In genomic region chr7:45539095-45539494, GRCm38 (mm10) we compare ENCODE assay signal across 22 mouse cellular contexts. TPM values are rescaled to one million over a fixed set of nuclear protein-coding genes. Genes with fewer than 3 reads are reported as not detected.
DNase-seq lines count a peak whose midpoint lies in the region; ATAC-seq and TF ChIP-seq lines count a peak whose summit lies in the region.
"Had no signal": no experiment of that assay in that cellular context is flagged by ENCODE, and none has a peak within 500 bp of the region (broad histone marks: within the 10 kb centered on the region; RNA-seq: fewer than 3 reads in every experiment).

No protein-coding gene starts in this region.

- no peak overlapping the region for H3K4me2 ChIP-seq in hindbrain, embryonic 12.5 days (replicated peaks)
- H3K4me2 ChIP-seq in hindbrain, postnatal 0 days (ENCODE audit: low read depth, low read length), result no peak overlapping the region
- H3K4me2 ChIP-seq in liver, embryonic 13.5 days, result no peak overlapping the region
- H3K4me2 ChIP-seq in liver, postnatal 0 days (ENCODE audit: low read depth, low read length), result no peak overlapping the region
- H3K4me2 ChIP-seq in embryonic facial prominence, embryonic 13.5 days, result peak overlapping the region; percentile 82; the same call in 1 of the 2 replicates
- H3K4me2 ChIP-seq in limb, embryonic 15.5 days, result no peak overlapping the region

- H3K4me1 ChIP-seq in hindbrain, embryonic 12.5 days, result peaks cover 4% of the 10 kb centered on the region
- H3K4me1 ChIP-seq in hindbrain, postnatal 0 days (ENCODE audit: insufficient read depth, low read length), result peaks cover 5% of the 10 kb centered on the region; the same call in 1 of the 2 replicates
- H3K4me1 ChIP-seq in liver, embryonic 13.5 days (replicated peaks), result peaks cover 7% of the 10 kb centered on the region
- peaks cover 15% of the 10 kb centered on the region; the same call in 1 of the 2 replicates for H3K4me1 ChIP-seq in liver, postnatal 0 days (ENCODE audit: insufficient read depth)
- peaks cover 8% of the 10 kb centered on the region for H3K4me1 ChIP-seq in embryonic facial prominence, embryonic 13.5 days
- H3K4me1 ChIP-seq in limb, embryonic 15.5 days, result peaks cover 11% of the 10 kb centered on the region; the same call in 1 of the 2 replicates

- ATAC-seq in hindbrain, embryonic 12.5 days (ENCODE audit: low FRiP score), result peak; percentile 1; the same call in 1 of the 2 replicates
- ATAC-seq in hindbrain, postnatal 0 days, result no peak
- ATAC-seq in liver, embryonic 13.5 days (ENCODE audit: low read depth), result peak; percentile 14; the same call in 1 of the 2 replicates
- ATAC-seq in liver, postnatal 0 days, result no peak
- no peak for ATAC-seq in embryonic facial prominence, embryonic 13.5 days (ENCODE audit: insufficient number of reproducible peaks, insufficient read depth, low FRiP score, low TSS enrichment, low read depth)
- ATAC-seq in limb, embryonic 15.5 days (ENCODE audit: insufficient number of reproducible peaks, low FRiP score, low TSS enrichment, low read depth), result no peak

- no peaks in the 10 kb centered on the region for H3K36me3 ChIP-seq in hindbrain, embryonic 12.5 days
- no peaks in the 10 kb centered on the region for H3K36me3 ChIP-seq in hindbrain, postnatal 0 days (ENCODE audit: insufficient read depth, low read length)
- H3K36me3 ChIP-seq in liver, embryonic 13.5 days, result no peaks in the 10 kb centered on the region
- no peaks in the 10 kb centered on the region for H3K36me3 ChIP-seq in liver, postnatal 0 days (replicated peaks; ENCODE audit: insufficient read depth, low read length)
- no peaks in the 10 kb centered on the region for H3K36me3 ChIP-seq in embryonic facial prominence, embryonic 13.5 days
- no peaks in the 10 kb centered on the region for H3K36me3 ChIP-seq in limb, embryonic 15.5 days
- H3K36me3 ChIP-seq: G1E; liver, embryonic 15.5 days; stomach, embryonic 15.5 days had no signal

- no peak for TF ChIP-seq EP300 in liver, postnatal 0 days (IDR thresholded peaks at IDR 0.05; ENCODE audit: low read depth)

- 82% methylated on average over 3 of the region's 3 CpGs for WGBS in hindbrain, embryonic 12.5 days
- 80% methylated on average over 3 of the region's 3 CpGs for WGBS in hindbrain, postnatal 0 days
- WGBS in liver, embryonic 13.5 days (ENCODE audit: insufficient replicate concordance), result 64% methylated on average over 3 of the region's 3 CpGs
- WGBS in liver, postnatal 0 days (ENCODE audit: insufficient replicate concordance), result 80% methylated on average over 3 of the region's 3 CpGs
- 83% methylated on average over 3 of the region's 3 CpGs for WGBS in embryonic facial prominence, embryonic 13.5 days
- WGBS in limb, embryonic 15.5 days, result 86% methylated on average over 3 of the region's 3 CpGs

- no peak overlapping the region for H3K4me3 ChIP-seq in hindbrain, embryonic 12.5 days
- H3K4me3 ChIP-seq in hindbrain, postnatal 0 days (ENCODE audit: low read length), result no peak overlapping the region
- no peak overlapping the region for H3K4me3 ChIP-seq in liver, embryonic 13.5 days (replicated peaks)
- H3K4me3 ChIP-seq in liver, postnatal 0 days (ENCODE audit: low read depth, low read length), result no peak overlapping the region
- H3K4me3 ChIP-seq in embryonic facial prominence, embryonic 13.5 days, result no peak overlapping the region
- no peak overlapping the region for H3K4me3 ChIP-seq in limb, embryonic 15.5 days
- H3K4me3 ChIP-seq in gastrocnemius, adult 2 months, result no peak overlapping the region

- no peak for DNase-seq in hindbrain, postnatal 0 days (ENCODE audit: low spot score)
- no peak for DNase-seq in liver, embryonic 13.5 days
- no peak for DNase-seq in liver, postnatal 0 days
- DNase-seq in gastrocnemius, adult 2 months, result no peak
- DNase-seq: B cell, adult 2 months; cerebellum, adult 18-20 months; thymus, postnatal 25 days had no signal

- no peaks in the 10 kb centered on the region for H3K9me3 ChIP-seq in hindbrain, embryonic 12.5 days (replicated peaks)
- H3K9me3 ChIP-seq in hindbrain, postnatal 0 days (ENCODE audit: low read length), result no peaks in the 10 kb centered on the region
- no peaks in the 10 kb centered on the region for H3K9me3 ChIP-seq in liver, embryonic 13.5 days (replicated peaks)
- no peaks in the 10 kb centered on the region for H3K9me3 ChIP-seq in liver, postnatal 0 days (ENCODE audit: low read length)
- H3K9me3 ChIP-seq in embryonic facial prominence, embryonic 13.5 days, result no peaks in the 10 kb centered on the region
- no peaks in the 10 kb centered on the region for H3K9me3 ChIP-seq in limb, embryonic 15.5 days
- H3K9me3 ChIP-seq: G1E; liver, embryonic 15.5 days; stomach, embryonic 15.5 days had no signal

- no peaks in the 10 kb centered on the region for H3K27me3 ChIP-seq in hindbrain, embryonic 12.5 days
- no peaks in the 10 kb centered on the region for H3K27me3 ChIP-seq in hindbrain, postnatal 0 days (ENCODE audit: insufficient read depth, low read length)
- peaks cover 15% of the 10 kb centered on the region for H3K27me3 ChIP-seq in liver, embryonic 13.5 days
- no peaks in the 10 kb centered on the region for H3K27me3 ChIP-seq in liver, postnatal 0 days (ENCODE audit: insufficient read depth, low read length)
- peaks cover 4% of the 10 kb centered on the region for H3K27me3 ChIP-seq in embryonic facial prominence, embryonic 13.5 days
- no peaks in the 10 kb centered on the region for H3K27me3 ChIP-seq in limb, embryonic 15.5 days
- H3K27me3 ChIP-seq: Patski; stomach, embryonic 15.5 days had no signal

- no peak overlapping the region for H3K9ac ChIP-seq in hindbrain, embryonic 12.5 days
- no peak overlapping the region for H3K9ac ChIP-seq in hindbrain, postnatal 0 days (replicated peaks; ENCODE audit: low read length)
- no peak overlapping the region for H3K9ac ChIP-seq in liver, embryonic 13.5 days
- no peak overlapping the region for H3K9ac ChIP-seq in liver, postnatal 0 days (replicated peaks)
- 0 out of 2 replicates have a peak overlapping the region, but pooled peaks have one; percentile 67 for H3K9ac ChIP-seq in embryonic facial prominence, embryonic 13.5 days
- no peak overlapping the region for H3K9ac ChIP-seq in limb, embryonic 15.5 days
- H3K9ac ChIP-seq: hindbrain, embryonic 14.5 days; liver, embryonic 15.5 days; stomach, embryonic 15.5 days had no signal

- no peak for TF ChIP-seq CTCF in hindbrain, postnatal 0 days (IDR thresholded peaks at IDR 0.05; ENCODE audit: low read depth)
- no peak for TF ChIP-seq CTCF in liver, postnatal 0 days (IDR thresholded peaks at IDR 0.05; ENCODE audit: low read depth)
- no peak for TF ChIP-seq CTCF in gastrocnemius, adult 2 months (IDR thresholded peaks at IDR 0.05)

- H3K27ac ChIP-seq in hindbrain, embryonic 12.5 days, result no peak overlapping the region
- no peak overlapping the region for H3K27ac ChIP-seq in hindbrain, postnatal 0 days
- no peak overlapping the region for H3K27ac ChIP-seq in liver, embryonic 13.5 days
- no peak overlapping the region for H3K27ac ChIP-seq in liver, postnatal 0 days (ENCODE audit: low read depth)
- H3K27ac ChIP-seq in embryonic facial prominence, embryonic 13.5 days, result no peak overlapping the region
- H3K27ac ChIP-seq in limb, embryonic 15.5 days, result 0 out of 2 replicates have a peak overlapping the region, but pooled peaks have one; percentile 17
- no peak overlapping the region for H3K27ac ChIP-seq in gastrocnemius, adult 2 months
- H3K27ac ChIP-seq: hindbrain, embryonic 14.5 days; kidney, postnatal 0 days; liver, embryonic 15.5 days; stomach, embryonic 15.5 days had no signal

- intact Hi-C loops in gastrocnemius, adult 2 months (cut with DNase I), result no loop called here

RNA-seq across cellular contexts. Expression of gene Plekha4, which starts 13.0 kb away (rescaled TPM):
- polyA plus RNA-seq in hindbrain, embryonic 12.5 days (2016; fragmentation: Nextera tagmentation; extraction: Ambion mirVana), result 1.9 and 3.8 TPM in 2 replicates
- total RNA-seq in hindbrain, postnatal 0 days (2014; rRNA removed), result 2.4 and 2.8 TPM in 2 replicates
- polyA plus RNA-seq in hindbrain, postnatal 0 days (2015; fragmentation: Nextera tagmentation; extraction: Ambion mirVana), result 2.1 and 2.2 TPM in 2 replicates
- 0.43 and 0.52 TPM in 2 replicates for polyA plus RNA-seq in liver, embryonic 13.5 days (2015; fragmentation: Nextera tagmentation; extraction: Ambion mirVana)
- 0.51 and 0.91 TPM in 2 replicates for polyA plus RNA-seq in liver, postnatal 0 days (2015; fragmentation: Nextera tagmentation; extraction: Ambion mirVana)
- 2.9 and 3.8 TPM in 2 replicates for polyA plus RNA-seq in embryonic facial prominence, embryonic 13.5 days (2015; fragmentation: Nextera tagmentation; extraction: Ambion mirVana)
- 5.7 and 6.8 TPM in 2 replicates for polyA plus RNA-seq in limb, embryonic 15.5 days (2015; fragmentation: Nextera tagmentation; extraction: Ambion mirVana)
- 1 to 10 TPM; 3.4 to 3.5 TPM for total RNA-seq in gastrocnemius, adult 2 months (2021)
- total RNA-seq: common myeloid progenitor, adult 5-6 weeks; megakaryocyte-erythroid progenitor cell, adult 5-6 weeks had no signal

RNA-seq across cellular contexts. Expression of gene Ppp1r15a, which starts 13.0 kb away (rescaled TPM):
- 16.7 and 19.2 TPM in 2 replicates for polyA plus RNA-seq in hindbrain, embryonic 12.5 days (2016; fragmentation: Nextera tagmentation; extraction: Ambion mirVana)
- total RNA-seq in hindbrain, postnatal 0 days (2014; rRNA removed), result 19.2 and 19.8 TPM in 2 replicates
- polyA plus RNA-seq in hindbrain, postnatal 0 days (2015; fragmentation: Nextera tagmentation; extraction: Ambion mirVana), result 21.6 and 25.4 TPM in 2 replicates
- 180 and 197 TPM in 2 replicates for polyA plus RNA-seq in liver, embryonic 13.5 days (2015; fragmentation: Nextera tagmentation; extraction: Ambion mirVana)
- polyA plus RNA-seq in liver, postnatal 0 days (2015; fragmentation: Nextera tagmentation; extraction: Ambion mirVana), result 104 and 113 TPM in 2 replicates
- polyA plus RNA-seq in embryonic facial prominence, embryonic 13.5 days (2015; fragmentation: Nextera tagmentation; extraction: Ambion mirVana), result 22.9 and 23.0 TPM in 2 replicates
- 22.3 and 26.1 TPM in 2 replicates for polyA plus RNA-seq in limb, embryonic 15.5 days (2015; fragmentation: Nextera tagmentation; extraction: Ambion mirVana)
- total RNA-seq in gastrocnemius, adult 2 months (2021), result 10 to 100 TPM; 28.3 to 28.5 TPM

RNA-seq across cellular contexts. Expression of gene Hsd17b14, which starts 15.6 kb away (rescaled TPM):
- 0.70 and 0.79 TPM in 2 replicates for polyA plus RNA-seq in hindbrain, embryonic 12.5 days (2016; fragmentation: Nextera tagmentation; extraction: Ambion mirVana)
- 0.68 TPM in 1 of 2 replicates, not detected in the other for total RNA-seq in hindbrain, postnatal 0 days (2014; rRNA removed)
- polyA plus RNA-seq in hindbrain, postnatal 0 days (2015; fragmentation: Nextera tagmentation; extraction: Ambion mirVana), result 0.54 and 0.89 TPM in 2 replicates
- 1.3 and 1.9 TPM in 2 replicates for polyA plus RNA-seq in liver, embryonic 13.5 days (2015; fragmentation: Nextera tagmentation; extraction: Ambion mirVana)
- polyA plus RNA-seq in liver, postnatal 0 days (2015; fragmentation: Nextera tagmentation; extraction: Ambion mirVana), result 0.24 and 0.62 TPM in 2 replicates
- 0.25 and 0.83 TPM in 2 replicates for polyA plus RNA-seq in embryonic facial prominence, embryonic 13.5 days (2015; fragmentation: Nextera tagmentation; extraction: Ambion mirVana)
- 0.74 and 1.1 TPM in 2 replicates for polyA plus RNA-seq in limb, embryonic 15.5 days (2015; fragmentation: Nextera tagmentation; extraction: Ambion mirVana)
- total RNA-seq in gastrocnemius, adult 2 months (2021), result 1 to 10 TPM; 1.0 to 1.3 TPM
- total RNA-seq: CH12.LX; common myeloid progenitor, adult 5-6 weeks; layer of hippocampus, postnatal 10 days; left cerebral cortex, postnatal 4 days; megakaryocyte-erythroid progenitor cell, adult 5-6 weeks; neutrophil, adult 5-6 weeks had no signal
- polyA plus RNA-seq: hindbrain, embryonic 14.5 days had no signal

RNA-seq across cellular contexts. Expression of gene Nucb1, which starts 28.9 kb away (rescaled TPM):
- 144 and 147 TPM in 2 replicates for polyA plus RNA-seq in hindbrain, embryonic 12.5 days (2016; fragmentation: Nextera tagmentation; extraction: Ambion mirVana)
- 91.6 and 93.7 TPM in 2 replicates for total RNA-seq in hindbrain, postnatal 0 days (2014; rRNA removed)
- 133 and 144 TPM in 2 replicates for polyA plus RNA-seq in hindbrain, postnatal 0 days (2015; fragmentation: Nextera tagmentation; extraction: Ambion mirVana)
- polyA plus RNA-seq in liver, embryonic 13.5 days (2015; fragmentation: Nextera tagmentation; extraction: Ambion mirVana), result 110 and 127 TPM in 2 replicates
- 91.5 and 103 TPM in 2 replicates for polyA plus RNA-seq in liver, postnatal 0 days (2015; fragmentation: Nextera tagmentation; extraction: Ambion mirVana)
- polyA plus RNA-seq in embryonic facial prominence, embryonic 13.5 days (2015; fragmentation: Nextera tagmentation; extraction: Ambion mirVana), result 198 and 206 TPM in 2 replicates
- 279 and 295 TPM in 2 replicates for polyA plus RNA-seq in limb, embryonic 15.5 days (2015; fragmentation: Nextera tagmentation; extraction: Ambion mirVana)
- total RNA-seq in gastrocnemius, adult 2 months (2021), result 10 to 100 TPM; 55.1 to 61.8 TPM

RNA-seq across cellular contexts. Expression of gene Bcat2, which starts 30.9 kb away (rescaled TPM):
- 35.2 and 36.9 TPM in 2 replicates for polyA plus RNA-seq in hindbrain, embryonic 12.5 days (2016; fragmentation: Nextera tagmentation; extraction: Ambion mirVana)
- total RNA-seq in hindbrain, postnatal 0 days (2014; rRNA removed), result 11.1 and 17.8 TPM in 2 replicates
- polyA plus RNA-seq in hindbrain, postnatal 0 days (2015; fragmentation: Nextera tagmentation; extraction: Ambion mirVana), result 19.0 and 19.6 TPM in 2 replicates
- polyA plus RNA-seq in liver, embryonic 13.5 days (2015; fragmentation: Nextera tagmentation; extraction: Ambion mirVana), result 44.1 and 45.4 TPM in 2 replicates
- 32.3 and 38.9 TPM in 2 replicates for polyA plus RNA-seq in liver, postnatal 0 days (2015; fragmentation: Nextera tagmentation; extraction: Ambion mirVana)
- 67.1 and 68.4 TPM in 2 replicates for polyA plus RNA-seq in embryonic facial prominence, embryonic 13.5 days (2015; fragmentation: Nextera tagmentation; extraction: Ambion mirVana)
- polyA plus RNA-seq in limb, embryonic 15.5 days (2015; fragmentation: Nextera tagmentation; extraction: Ambion mirVana), result 63.4 and 64.4 TPM in 2 replicates
- total RNA-seq in gastrocnemius, adult 2 months (2021), result 100 to 1,000 TPM in 1 of 2 experiments, 10 to 100 TPM in 1; 91.4 to 106 TPM

Comparison
In these comparisons a context has a peak if more than half of its experiments do, and no peak if none do; other contexts are left out.
1. ATAC-seq: peak in hindbrain, embryonic 12.5 days (single experiment) and liver, embryonic 13.5 days (single experiment); none in hindbrain, postnatal 0 days (single experiment), liver, postnatal 0 days (single experiment), embryonic facial prominence, embryonic 13.5 days (single experiment) and limb, embryonic 15.5 days (single experiment).